Mouse (Mus musculus) liver, embryonic 14.5 days (tissue): ENCODE data around the gene Dlg2.

Experiments
- CTCF ChIP-seq: IDR thresholded peaks from 2 replicates; pipeline ENCODE4 v1.5.1; 2016; ENCODE audit warnings: antibody characterized with exemption, low read depth, control low read depth
- EP300 ChIP-seq: IDR thresholded peaks from 2 replicates; pipeline ENCODE4 v1.6.1; 2016; ENCODE audit warnings: antibody characterized with exemption, low read depth

- TF ChIP-seq EP300 = no peak
- no peak for TF ChIP-seq CTCF
Measured at GRCm38 (mm10) chr7:91161643-91162175, 685.2 kb downstream of the Dlg2 start.
